Mouse (Mus musculus) G1E (cell line): Measurements from ENCODE around the gene Ccdc170.

Source experiments
- CTCF ChIP-seq: IDR thresholded peaks from 2 replicates; pipeline ENCODE4 v1.5.1; 2012; ENCODE audit warnings: low read depth, low read length, inconsistent platforms, mixed read lengths
- TAL1 ChIP-seq: conservative IDR thresholded peaks from 2 replicates; pipeline ENCODE4 v1.6.1; 2012; ENCODE audit warnings: low read depth, low read length, inconsistent platforms, mixed read lengths

GRCm38 (mm10) chr10:4475431-4475830 is 6.9 kb upstream of the Ccdc170 start:
- TF ChIP-seq TAL1 (no peak), CTCF (no peak)
